Mouse (Mus musculus) cerebellum, adult 11 months (tissue): ENCODE data around the gene Dhx40.
A peak's percentile ranks its signal among the peaks of the same experiment; 100 is the strongest.

Experiments
- DNase-seq: peaks from one replicate; pipeline ENCODE4 v3.0.0; 2022

Gene Dhx40

DNA sequence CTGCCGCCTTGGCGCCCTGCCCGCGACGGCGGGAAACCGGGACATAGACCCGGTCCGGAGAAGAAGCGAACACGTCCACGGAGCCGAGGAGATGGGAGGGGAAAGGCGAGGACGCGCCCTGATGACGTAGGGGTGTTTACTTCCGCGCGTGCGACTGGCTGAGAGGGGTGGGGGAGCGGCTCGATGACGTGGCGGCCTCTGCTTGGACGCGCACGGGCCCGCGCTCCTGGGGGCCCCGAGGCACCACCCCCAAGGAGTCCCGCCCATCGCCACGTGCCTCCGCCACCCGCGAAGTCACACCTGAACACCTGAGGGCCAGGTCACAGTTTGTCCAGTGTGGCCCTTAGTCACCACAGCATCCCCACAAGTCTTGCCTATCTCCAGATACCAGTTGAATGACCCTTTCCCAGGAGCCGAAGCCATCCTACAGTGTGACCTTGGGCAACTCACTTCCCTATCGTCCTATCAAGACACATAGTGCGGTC, at the start of gene Dhx40:
Gene Dhx40, minus strand, starts transcription at position 242 of the 485 bp plus-strand sequence.
- peak; percentile 85 for DNase-seq

DNA sequence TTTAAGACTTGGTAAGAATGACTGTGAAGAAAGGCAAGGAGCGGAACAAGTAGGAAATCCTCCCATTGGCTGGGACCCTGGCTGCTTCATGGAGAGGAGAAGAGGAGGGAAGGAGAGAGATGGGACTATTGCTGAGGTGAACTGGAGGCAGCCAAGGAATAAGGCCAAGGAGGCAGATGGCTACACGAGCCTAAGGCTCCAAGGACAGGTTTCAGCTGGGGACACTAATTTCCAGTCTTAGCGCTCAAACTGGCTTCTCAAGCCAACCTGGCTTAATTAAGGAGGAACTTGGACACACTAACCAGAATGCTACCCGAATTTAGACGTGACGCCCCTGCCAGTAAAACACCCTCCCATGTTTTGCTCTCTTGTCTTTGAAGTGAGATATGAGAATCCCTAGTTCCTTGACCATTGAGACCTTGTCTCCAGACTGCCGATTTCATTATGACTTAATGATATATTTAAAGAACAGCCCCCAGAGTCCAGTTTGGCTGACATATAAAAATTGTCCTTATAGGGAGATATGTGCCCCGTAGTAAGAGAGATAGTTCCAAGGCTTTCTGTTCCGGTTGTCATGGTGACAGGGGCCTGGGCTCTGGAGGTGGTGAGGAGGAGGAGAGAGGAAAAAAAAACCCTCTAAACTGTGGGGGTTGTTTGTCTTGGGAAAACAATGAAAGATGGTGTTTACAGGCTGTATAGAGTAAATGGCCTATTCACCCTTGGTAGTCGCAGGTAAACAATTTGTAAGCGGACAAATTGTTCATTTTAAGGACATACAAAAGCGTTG, 48.3 kb upstream of the Dhx40 start:
- peak; percentile 48 for DNase-seq

DNA sequence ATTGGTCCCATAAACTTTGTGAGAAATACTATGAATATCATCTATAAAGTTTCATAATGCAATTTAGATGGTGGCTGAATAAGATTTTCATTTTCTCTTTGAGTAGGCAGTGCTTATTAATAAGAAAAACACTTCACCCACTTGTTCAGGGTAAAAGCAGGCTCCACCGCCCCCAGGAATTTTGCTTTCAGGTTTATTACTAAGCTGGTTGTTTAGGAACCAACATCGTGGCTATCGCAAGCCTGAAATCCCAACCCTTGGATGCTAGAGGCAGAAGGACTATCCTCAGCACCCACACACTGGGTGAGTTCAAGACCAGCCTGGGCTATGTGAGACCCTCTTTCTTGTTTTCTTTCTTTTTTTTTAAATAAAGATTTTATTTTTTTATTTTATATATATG, 45.5 kb upstream of the Dhx40 start:
- no peak for DNase-seq

GRCm38 (mm10) chr11:86852534-86853054, 45.0 kb upstream of the Dhx40 start:
- no peak for DNase-seq

GRCm38 (mm10) chr11:86851714-86852533, 44.4 kb upstream of the Dhx40 start:
- DNase-seq = no peak

- DNase-seq = peak; percentile 67
Observed at GRCm38 (mm10) chr11:86851234-86851671, 43.7 kb upstream of the Dhx40 start.

DNA sequence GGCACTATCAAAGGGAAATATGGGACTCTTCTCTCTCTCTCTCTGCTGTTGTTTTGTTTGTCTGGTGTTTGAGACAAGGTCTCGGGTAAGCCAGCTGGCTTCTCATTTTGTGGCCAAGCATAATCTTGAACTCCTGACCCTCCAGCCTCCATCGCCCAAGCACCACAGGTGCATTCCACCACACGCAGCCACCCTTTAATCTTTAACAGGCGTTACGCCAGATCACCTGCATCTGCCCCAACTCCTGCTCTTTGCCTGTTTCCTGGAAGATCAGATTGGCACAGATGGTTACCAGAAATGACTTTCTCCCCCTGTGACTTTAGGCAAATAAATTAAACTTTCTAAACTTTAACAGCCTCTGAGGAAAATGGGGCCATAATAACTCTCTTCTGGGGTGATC, 36.3 kb upstream of the Dhx40 start:
- no peak for DNase-seq

DNA sequence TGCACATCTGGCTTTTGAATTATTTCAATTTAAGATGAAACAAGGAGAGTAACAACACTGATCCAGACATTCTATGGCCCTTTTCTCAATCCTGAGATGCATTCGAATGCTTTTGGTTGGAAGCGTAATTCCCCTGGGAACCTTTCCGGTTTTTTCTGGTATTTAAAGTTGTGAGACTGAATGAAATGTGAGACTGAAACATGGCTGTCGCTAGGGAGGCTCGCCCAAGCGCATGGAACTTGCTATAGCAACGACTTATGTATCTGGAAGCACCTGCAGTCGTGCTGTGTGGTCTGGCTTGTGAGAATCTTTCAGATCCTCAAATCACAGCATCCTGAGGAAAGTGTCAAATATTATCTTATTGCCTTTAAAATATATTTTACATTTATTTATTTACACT, 33.7 kb upstream of the Dhx40 start:
- no peak for DNase-seq

GRCm38 (mm10) chr11:86840511-86841154, 33.1 kb upstream of the Dhx40 start:
- no peak for DNase-seq

- no peak for DNase-seq
Observed at GRCm38 (mm10) chr11:86839716-86840447, 32.3 kb upstream of the Dhx40 start.

- no peak for DNase-seq
Observed at GRCm38 (mm10) chr11:86838792-86839191, 31.2 kb upstream of the Dhx40 start.

- DNase-seq = peak; percentile 52
Observed at GRCm38 (mm10) chr11:86836366-86836765, 28.8 kb upstream of the Dhx40 start.

DNA sequence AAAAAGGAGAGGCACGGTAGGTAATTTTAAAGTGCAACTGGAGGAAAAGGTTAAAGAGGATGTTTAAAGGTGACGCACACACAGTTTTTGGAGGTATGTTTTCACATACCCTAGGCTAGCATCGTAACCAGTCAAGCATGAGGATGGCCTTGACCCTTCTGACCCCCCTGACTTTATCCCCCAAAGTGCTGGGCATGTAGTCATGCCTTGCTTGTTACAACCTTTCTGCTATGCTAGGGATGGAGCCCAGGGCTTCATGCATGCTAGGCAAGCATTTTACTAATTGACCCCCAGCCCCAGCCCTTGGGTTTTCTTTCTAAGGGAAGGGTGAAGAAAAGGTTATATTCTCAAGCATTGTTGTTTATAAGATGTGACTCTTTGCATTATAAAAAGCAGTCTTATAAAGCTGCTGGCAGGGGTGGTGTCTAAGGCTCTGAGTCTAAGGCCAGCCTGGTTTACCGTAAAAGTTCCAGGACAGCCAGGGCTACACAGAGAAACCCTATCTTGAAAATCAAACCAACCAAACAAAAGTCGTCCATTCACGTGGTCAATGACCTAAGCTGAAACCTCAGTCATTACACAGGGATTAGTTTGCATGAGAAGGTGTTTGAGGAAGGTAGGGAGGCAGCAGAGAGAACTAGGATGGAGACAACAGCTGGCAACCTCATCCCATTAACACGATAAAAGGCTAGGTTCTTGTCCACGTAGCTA, 27.2 kb upstream of the Dhx40 start:
- DNase-seq = no peak

- no peak for DNase-seq
Observed at GRCm38 (mm10) chr11:86834050-86834449, 26.5 kb upstream of the Dhx40 start.

DNA sequence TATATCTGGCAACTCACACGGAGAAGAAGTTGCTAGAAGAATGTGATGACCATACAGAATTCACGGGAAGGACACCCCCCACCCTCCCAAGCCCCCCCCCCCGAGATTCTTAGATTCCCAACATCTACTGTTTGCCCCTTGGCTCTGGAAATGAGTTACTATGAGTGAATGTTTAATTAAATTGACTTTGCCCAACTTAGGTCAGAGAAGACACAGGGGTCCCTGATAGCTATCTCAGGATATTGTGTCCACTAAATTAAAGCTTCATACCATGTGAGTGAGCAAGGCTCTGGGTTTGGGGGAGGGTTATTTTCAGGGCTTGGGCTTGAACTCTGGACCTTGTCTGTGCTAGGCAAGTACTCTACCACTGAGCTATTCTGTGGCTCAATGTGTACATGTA, 25.6 kb upstream of the Dhx40 start:
- DNase-seq = no peak

GRCm38 (mm10) chr11:86828396-86828795, 20.9 kb upstream of the Dhx40 start:
- no peak for DNase-seq

DNA sequence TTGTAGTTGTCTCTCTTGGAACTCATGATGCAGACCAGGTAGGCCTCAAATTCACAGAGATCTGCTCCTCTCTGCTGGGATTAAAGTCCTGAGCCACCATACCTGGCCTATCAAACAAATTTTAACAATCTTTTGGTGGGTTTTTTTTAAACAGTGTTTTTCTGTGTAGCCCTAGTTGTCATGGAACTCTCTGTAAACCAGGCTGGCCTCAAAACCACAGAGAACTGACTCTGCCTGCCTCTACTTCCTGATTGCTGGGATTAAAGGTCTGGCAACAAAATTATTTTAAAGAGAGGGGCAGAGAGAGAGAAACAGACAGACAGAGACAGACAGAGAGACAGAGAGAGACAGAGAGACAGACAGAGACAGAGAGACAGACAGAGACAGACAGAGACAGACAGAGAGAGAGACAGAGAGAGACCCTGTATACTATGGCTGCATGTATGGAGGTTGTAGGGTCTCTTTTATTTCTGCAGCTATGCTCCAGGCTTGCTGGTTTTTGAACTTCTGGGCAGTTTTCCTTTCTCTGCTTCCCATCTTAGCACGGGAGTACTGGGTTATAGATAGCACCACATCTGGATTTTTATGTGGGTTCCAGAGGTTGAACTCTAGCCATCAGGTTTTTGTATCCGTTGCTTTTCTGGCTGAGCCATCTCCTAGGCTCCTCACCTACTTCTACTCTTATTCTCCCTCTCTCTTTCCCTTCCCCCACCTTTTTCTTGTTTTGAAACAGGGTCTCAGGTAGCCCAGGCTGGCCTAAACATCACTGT, 20.1 kb upstream of the Dhx40 start:
- DNase-seq = no peak

GRCm38 (mm10) chr11:86824433-86824832, 16.9 kb upstream of the Dhx40 start:
- DNase-seq = no peak

GRCm38 (mm10) chr11:86822531-86822930, 15.0 kb upstream of the Dhx40 start:
- DNase-seq = no peak

GRCm38 (mm10) chr11:86819536-86819935, 12.0 kb upstream of the Dhx40 start:
- DNase-seq = no peak

GRCm38 (mm10) chr11:86818928-86819327, 11.4 kb upstream of the Dhx40 start:
- no peak for DNase-seq
